Mouse (Mus musculus): ENCODE measurements at regions not wholly inside any gene's neighbourhood (a gene's known extent, or its start where the extent isn't known, plus 50 kb on each side); places are given as distances from the start of the nearest gene placed in this dataset.
A peak's percentile ranks its signal among the peaks of the same experiment; 100 is the strongest.

DNA sequence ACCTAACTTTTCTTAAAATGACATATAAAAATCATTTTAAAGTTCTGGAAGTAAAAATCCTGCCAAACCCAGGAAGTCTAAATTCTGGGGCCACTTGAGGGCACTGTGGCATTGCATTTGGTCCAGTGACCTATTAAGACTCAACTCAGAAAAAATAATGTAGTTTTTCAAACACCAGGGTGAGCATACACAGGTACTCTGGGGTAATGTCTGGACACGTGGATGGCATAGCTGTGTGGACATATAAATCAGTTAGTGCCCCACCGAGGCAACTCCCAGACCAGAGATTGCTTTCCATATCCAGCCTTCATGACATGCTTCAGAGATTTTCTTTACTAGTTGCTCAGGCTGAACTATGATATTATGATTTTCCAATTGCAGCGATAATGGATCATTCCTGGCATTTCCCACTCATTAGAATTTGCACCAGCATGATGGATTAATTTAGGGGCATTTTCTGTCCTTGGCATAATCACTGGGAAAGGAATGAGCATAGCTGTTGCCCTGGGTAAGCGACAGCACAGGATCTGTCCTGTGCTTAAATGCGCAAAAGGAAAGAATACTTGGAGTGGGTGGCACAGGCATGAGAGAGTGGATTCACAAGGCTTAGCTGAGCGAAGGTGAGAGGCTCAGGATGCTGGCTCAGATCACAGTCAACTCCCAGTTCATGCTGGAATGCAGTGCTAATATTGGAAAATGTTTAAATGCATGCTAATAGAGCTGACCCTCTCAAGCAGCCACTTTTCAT lies 1526.6 kb upstream of the Cdh8 start:
- DNase-seq, result no peak

DNA sequence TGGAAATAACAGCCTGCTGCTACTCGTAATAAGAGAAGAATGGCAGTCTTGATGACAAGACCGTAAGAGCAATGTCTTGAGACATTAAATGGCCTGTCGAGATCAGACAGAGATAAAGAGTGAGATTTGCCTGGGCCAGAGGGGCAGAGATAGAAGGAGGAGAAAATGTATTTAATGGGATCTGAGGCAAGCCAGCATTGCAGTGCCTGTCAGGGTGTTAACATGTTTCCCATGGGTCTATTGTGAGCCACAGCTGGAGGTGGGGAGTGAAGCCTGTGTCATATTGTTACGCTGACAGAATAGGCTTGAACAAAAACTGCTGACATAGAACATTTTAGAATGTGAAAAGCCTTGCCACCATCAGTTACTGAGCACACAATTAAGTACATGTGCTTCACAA lies 1523.3 kb upstream of the Cdh8 start:
- no peak for DNase-seq

DNA sequence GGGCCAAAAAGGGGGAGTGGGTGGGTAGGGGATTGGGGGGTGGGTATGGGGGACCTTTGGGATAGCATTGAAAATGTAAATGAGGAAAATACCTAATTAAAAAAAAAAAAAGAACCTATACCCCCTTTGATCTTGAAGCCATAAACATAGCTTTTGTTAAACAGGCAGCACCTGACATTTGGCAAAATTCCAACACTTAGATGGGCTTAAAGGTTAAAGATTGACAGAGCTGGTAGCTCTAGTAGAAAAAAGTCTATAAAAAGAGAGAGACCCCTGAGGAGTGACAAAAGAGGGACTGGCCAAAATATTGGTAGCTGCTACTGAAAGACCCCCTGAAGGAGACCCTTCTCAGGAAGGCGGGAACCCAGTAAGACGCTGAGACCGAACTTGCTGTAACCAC lies 1474.0 kb upstream of the Cdh8 start:
- no peak for DNase-seq

DNA sequence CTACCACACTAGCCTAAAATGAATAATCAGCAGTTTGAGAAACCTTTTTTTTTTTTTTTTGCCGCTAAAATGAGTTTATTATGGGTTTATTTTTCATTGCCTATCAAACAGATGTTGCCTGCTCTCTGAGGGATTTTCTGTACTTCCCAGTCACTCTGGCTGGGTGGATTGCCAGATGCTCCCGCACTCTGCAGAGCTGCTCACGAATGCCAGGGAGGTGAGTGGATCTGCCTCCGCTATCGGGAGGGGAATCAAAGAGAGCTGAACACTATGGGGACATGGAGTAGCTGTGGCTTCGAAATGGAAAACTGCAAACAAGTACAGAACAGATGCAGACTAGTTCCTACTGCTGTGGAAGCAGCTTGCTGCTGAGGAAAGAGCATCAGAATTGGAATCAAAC lies 1449.4 kb upstream of the Cdh8 start:
- DNase-seq, result no peak

DNA sequence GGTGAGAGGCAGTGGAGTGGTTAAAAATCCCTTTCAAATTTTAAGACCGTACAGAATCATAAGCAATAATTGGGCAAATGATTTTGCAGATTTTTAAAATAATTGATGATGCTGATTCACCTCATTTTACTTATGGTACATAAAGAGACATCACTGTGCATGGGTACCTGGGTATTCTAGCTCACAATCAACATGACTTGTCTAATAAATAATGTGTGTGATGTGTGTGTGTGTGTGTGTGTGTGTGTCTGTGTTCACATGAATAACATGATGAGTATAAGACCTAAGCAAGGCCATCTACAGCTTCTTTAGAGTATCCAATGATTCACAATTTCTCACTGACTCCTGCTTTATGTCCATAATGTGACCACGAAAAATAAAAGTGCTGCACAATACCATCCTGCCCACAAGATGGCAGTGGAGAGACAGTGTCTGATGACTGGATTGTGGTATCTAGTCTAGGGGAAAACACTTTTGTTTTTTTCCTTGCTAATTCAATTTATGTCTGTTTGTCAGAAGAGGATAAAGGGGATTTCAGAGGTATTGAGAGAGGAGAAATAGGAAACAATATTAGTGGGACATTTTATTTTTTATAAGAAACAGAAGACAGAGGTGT lies 1434.7 kb upstream of the Cdh8 start:
- peak; percentile 4 for DNase-seq
